Mouse (Mus musculus): Measurements from ENCODE around the gene Vmn1r17. TPM values are rescaled to one million over a fixed set of nuclear protein-coding genes. Genes with fewer than 3 reads are reported as not detected.
"Not testable (repeated sequence)": the region's sequence is repeated elsewhere in the genome, so short reads cannot be mapped to it uniquely, and the experiment has no call there.

Gene Vmn1r17
- not detected in 2 replicates for polyA plus RNA-seq (2014; fragmentation: Nextera tagmentation; extraction: Ambion mirVana)

DNA sequence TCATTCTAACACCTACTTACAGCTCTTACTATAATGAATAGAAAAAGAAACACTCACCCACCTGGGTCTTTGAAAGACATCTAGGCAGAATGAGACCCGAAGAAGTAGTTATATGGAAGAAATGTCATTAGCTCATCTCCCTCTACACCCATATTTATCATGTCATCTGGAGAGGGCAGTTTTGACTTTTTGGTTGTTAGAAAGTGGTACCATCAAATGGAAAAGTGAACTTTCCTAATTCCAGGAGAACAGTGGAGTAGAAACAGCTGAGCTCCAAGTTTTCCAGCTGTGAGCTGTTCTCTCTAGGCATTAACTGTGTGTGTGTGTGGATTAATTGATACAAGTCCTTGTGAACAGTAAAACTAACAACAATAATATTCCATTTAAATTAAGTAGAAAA is at the start of gene Vmn1r17:
TSS of gene Vmn1r17 (minus strand) at position 101 of the 400 bp plus-strand sequence.
- WGBS, result 94% methylated on average over 1 of the region's 1 CpGs
- Histone ChIP-seq H3K4me1 (ENCODE audit: control insufficient read depth, insufficient read depth, low read length) (no peaks in the 10 kb centered on the region), H3K4me2 (replicated peaks; ENCODE audit: low read depth, low read length) (no peak within 1 kb of the TSS), H3K36me3 (ENCODE audit: control insufficient read depth, insufficient read depth, low read length) (no peaks in the 10 kb centered on the region), H3K4me3 (ENCODE audit: low read length) (no peak within 1 kb of the TSS), H3K9ac (ENCODE audit: low read depth, low read length) (no peak within 1 kb of the TSS), H3K27me3 (ENCODE audit: control insufficient read depth, insufficient read depth, low read length) (no peaks in the 10 kb centered on the region), H3K9me3 (ENCODE audit: control insufficient read depth, low read length) (no peaks in the 10 kb centered on the region), H3K27ac (ENCODE audit: low read depth, low read length) (no peak within 1 kb of the TSS)
- ATAC-seq (ENCODE audit: low FRiP score, low TSS enrichment), result no peak

DNA sequence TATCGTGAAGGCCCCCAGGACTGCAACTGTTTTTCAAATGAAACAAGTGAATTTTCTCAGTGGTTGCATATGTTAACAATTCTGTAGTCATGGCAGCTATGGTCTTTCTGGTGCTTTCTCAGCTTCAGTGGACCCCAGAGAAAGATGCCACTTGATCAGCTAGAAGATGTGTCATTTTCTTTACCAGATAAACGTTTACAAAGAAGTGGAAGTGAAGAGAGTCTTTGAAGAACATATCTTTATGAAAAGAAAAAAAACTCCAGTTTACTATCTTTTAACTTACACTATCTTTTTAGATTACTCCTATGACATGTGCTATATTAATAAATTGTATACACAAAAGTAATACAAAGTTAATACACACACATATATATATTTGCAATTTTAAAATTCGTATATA is 40.0 kb upstream of the Vmn1r17 start, which contains the start of gene Vmn1r19:
TSS of gene Vmn1r19 (plus strand) at position 301 of the 400 bp plus-strand sequence.
- H3K27ac ChIP-seq (ENCODE audit: low read depth, low read length); ATAC-seq (ENCODE audit: low FRiP score, low TSS enrichment); H3K4me3 ChIP-seq (ENCODE audit: low read length); H3K27me3 ChIP-seq (ENCODE audit: control insufficient read depth, insufficient read depth, low read length); H3K9ac ChIP-seq (ENCODE audit: low read depth, low read length); H3K4me1 ChIP-seq (ENCODE audit: control insufficient read depth, insufficient read depth, low read length); H3K9me3 ChIP-seq (ENCODE audit: control insufficient read depth, low read length); H3K36me3 ChIP-seq (ENCODE audit: control insufficient read depth, insufficient read depth, low read length); H3K4me2 ChIP-seq (replicated peaks; ENCODE audit: low read depth, low read length): not testable (repeated sequence)
- 73% methylated on average over 3 of the region's 3 CpGs for WGBS

DNA sequence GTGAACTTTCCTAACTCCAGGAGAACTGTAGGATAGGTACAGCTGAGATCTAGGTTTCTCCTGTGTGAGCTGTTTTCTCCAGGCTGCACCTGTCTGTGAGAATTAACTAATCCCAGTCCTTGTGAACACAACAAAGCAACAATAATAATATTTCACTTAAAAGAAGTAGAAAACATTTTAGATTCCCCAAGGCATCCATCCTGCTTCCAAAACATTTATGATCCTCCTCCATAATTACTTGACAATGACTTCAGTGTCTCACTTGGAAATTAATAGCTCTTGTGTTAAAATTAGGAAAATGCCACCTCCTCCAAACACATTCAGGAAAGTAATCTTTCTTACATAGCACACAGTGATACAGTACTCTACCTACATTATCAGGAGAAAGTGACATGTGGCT is 32.2 kb upstream of the Vmn1r17 start, which contains the start of gene Vmn1r18:
TSS of gene Vmn1r18 (minus strand) at position 101 of the 400 bp plus-strand sequence.
- H3K4me2 ChIP-seq (replicated peaks; ENCODE audit: low read depth, low read length), result no peak within 1 kb of the TSS
- ATAC-seq (ENCODE audit: low FRiP score, low TSS enrichment), result no peak
- H3K4me3 ChIP-seq (ENCODE audit: low read length), result no peak within 1 kb of the TSS
- H3K9me3 ChIP-seq (ENCODE audit: control insufficient read depth, low read length), result no peaks in the 10 kb centered on the region
- no peaks in the 10 kb centered on the region for H3K27me3 ChIP-seq (ENCODE audit: control insufficient read depth, insufficient read depth, low read length)
- H3K4me1 ChIP-seq (ENCODE audit: control insufficient read depth, insufficient read depth, low read length), result no peaks in the 10 kb centered on the region
- H3K36me3 ChIP-seq (ENCODE audit: control insufficient read depth, insufficient read depth, low read length), result no peaks in the 10 kb centered on the region
- H3K9ac ChIP-seq (ENCODE audit: low read depth, low read length), result no peak within 1 kb of the TSS
- H3K27ac ChIP-seq (ENCODE audit: low read depth, low read length), result no peak within 1 kb of the TSS

DNA sequence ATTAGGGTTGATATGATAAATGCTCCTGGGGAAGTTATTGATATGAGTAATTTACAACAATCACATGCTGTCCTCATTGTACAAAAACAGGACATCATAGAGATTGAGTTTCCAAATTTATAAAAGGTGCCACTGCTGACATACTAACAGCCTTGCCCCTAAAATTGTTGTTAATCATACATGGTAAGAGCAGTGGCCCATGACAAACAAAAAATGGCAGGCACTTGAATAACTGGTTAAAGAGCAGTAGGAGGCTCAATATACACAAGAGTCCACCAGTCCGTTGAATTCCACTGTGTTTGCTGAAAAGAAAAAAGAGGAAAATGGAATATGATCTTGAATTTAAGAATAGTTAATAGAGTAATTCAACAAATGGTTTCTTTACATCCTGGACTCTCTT is 4.0 kb upstream of the Vmn1r17 start:
- WGBS, result 84% methylated on average over 1 of the region's 1 CpGs
- no peaks in the 10 kb centered on the region for H3K27me3 ChIP-seq (ENCODE audit: control insufficient read depth, insufficient read depth, low read length)
- H3K9me3 ChIP-seq (ENCODE audit: control insufficient read depth, low read length), result no peaks in the 10 kb centered on the region
- H3K4me3 ChIP-seq (ENCODE audit: low read length), result no peak overlapping the region
- no peaks in the 10 kb centered on the region for H3K36me3 ChIP-seq (ENCODE audit: control insufficient read depth, insufficient read depth, low read length)
- no peaks in the 10 kb centered on the region for H3K4me1 ChIP-seq (ENCODE audit: control insufficient read depth, insufficient read depth, low read length)
- H3K4me2 ChIP-seq (replicated peaks; ENCODE audit: low read depth, low read length), result no peak overlapping the region
- no peak for ATAC-seq (ENCODE audit: low FRiP score, low TSS enrichment)
- H3K9ac ChIP-seq (ENCODE audit: low read depth, low read length), result no peak overlapping the region
- H3K27ac ChIP-seq (ENCODE audit: low read depth, low read length), result no peak overlapping the region

DNA sequence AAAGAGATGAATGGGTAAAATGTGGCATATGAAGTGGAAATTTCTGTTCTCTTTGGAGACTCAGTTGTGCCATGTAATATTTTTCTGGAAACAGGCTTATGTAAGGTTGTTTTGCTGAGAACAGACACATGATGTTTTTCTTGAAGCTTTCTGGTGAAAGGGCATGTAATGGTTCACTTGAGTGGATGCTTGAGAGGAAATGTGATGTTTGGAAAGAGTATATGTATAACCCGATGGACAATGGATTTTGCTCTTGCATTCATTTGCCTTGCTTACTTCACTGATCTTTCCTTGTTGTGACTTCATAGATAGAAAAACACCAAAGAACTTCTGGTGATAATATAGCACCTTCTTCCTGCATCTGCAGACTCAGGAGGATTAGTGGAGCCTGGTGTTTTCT is 2.3 kb upstream of the Vmn1r17 start:
- not testable (repeated sequence) for H3K4me2 ChIP-seq (replicated peaks; ENCODE audit: low read depth, low read length); ATAC-seq (ENCODE audit: low FRiP score, low TSS enrichment); H3K4me1 ChIP-seq (ENCODE audit: control insufficient read depth, insufficient read depth, low read length); H3K27me3 ChIP-seq (ENCODE audit: control insufficient read depth, insufficient read depth, low read length); H3K9me3 ChIP-seq (ENCODE audit: control insufficient read depth, low read length); H3K9ac ChIP-seq (ENCODE audit: low read depth, low read length); H3K36me3 ChIP-seq (ENCODE audit: control insufficient read depth, insufficient read depth, low read length); H3K27ac ChIP-seq (ENCODE audit: low read depth, low read length); H3K4me3 ChIP-seq (ENCODE audit: low read length)
- 87% methylated on average over 1 of the region's 1 CpGs for WGBS

DNA sequence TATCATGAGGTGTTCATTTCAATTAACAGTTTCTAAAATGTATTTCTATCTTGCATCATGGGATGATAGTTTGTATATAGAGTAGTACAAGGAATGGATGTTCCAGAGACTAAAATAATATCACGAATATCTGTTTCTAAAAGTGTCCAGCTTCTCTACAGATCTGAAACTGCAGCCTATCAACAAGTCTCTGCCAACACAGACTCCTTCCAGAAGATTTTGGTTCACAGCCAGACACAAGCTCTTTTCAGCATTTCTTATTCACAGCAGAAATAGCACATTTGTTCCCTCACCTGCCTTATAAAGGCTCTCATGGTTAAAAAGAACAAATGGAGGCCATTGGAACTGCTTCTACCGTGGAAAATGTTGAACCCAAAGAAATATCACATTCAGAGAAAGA is 6.7 kb downstream of the Vmn1r17 start:
- no peak overlapping the region for H3K27ac ChIP-seq (ENCODE audit: low read depth, low read length)
- H3K4me2 ChIP-seq (replicated peaks; ENCODE audit: low read depth, low read length), result no peak overlapping the region
- no peak overlapping the region for H3K4me3 ChIP-seq (ENCODE audit: low read length)
- H3K9me3 ChIP-seq (ENCODE audit: control insufficient read depth, low read length), result no peaks in the 10 kb centered on the region
- H3K27me3 ChIP-seq (ENCODE audit: control insufficient read depth, insufficient read depth, low read length), result no peaks in the 10 kb centered on the region
- no peak overlapping the region for H3K9ac ChIP-seq (ENCODE audit: low read depth, low read length)
- ATAC-seq (ENCODE audit: low FRiP score, low TSS enrichment), result no peak
- no peaks in the 10 kb centered on the region for H3K36me3 ChIP-seq (ENCODE audit: control insufficient read depth, insufficient read depth, low read length)
- H3K4me1 ChIP-seq (ENCODE audit: control insufficient read depth, insufficient read depth, low read length), result no peaks in the 10 kb centered on the region
- 74% methylated on average over 2 of the region's 2 CpGs for WGBS

DNA sequence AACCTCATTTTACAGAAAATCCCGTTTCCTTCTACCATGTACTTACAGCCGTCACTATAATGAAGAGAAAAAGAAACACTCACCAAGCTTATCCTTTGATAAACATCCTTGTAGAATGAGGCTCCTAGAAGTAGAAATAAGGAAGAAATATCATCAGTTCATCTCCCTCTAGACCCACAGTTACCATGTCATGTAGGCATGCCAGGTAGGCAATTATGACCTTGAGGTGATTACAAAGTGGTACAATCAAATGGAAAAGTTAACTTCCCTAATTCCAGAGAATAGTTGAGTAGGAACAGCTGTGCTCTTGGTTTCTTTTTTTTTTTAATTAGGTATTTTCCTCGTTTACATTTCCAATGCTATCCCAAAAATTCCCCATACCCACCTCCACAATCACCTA is 34.1 kb downstream of the Vmn1r17 start, which contains the start of gene Vmn1r16:
TSS of gene Vmn1r16 (minus strand) at position 101 of the 400 bp plus-strand sequence.
- Histone ChIP-seq H3K9me3 (ENCODE audit: control insufficient read depth, low read length) (0 out of 2 replicates have a peak, but pooled peaks cover 3% of the 10 kb centered on the region), H3K27ac (ENCODE audit: low read depth, low read length) (no peak within 1 kb of the TSS), H3K4me1 (ENCODE audit: control insufficient read depth, insufficient read depth, low read length) (no peaks in the 10 kb centered on the region), H3K9ac (ENCODE audit: low read depth, low read length) (no peak within 1 kb of the TSS), H3K4me2 (replicated peaks; ENCODE audit: low read depth, low read length) (no peak within 1 kb of the TSS), H3K36me3 (ENCODE audit: control insufficient read depth, insufficient read depth, low read length) (no peaks in the 10 kb centered on the region), H3K27me3 (ENCODE audit: control insufficient read depth, insufficient read depth, low read length) (no peaks in the 10 kb centered on the region), H3K4me3 (ENCODE audit: low read length) (no peak within 1 kb of the TSS)
- no peak for ATAC-seq (ENCODE audit: low FRiP score, low TSS enrichment)
- 81% methylated on average over 3 of the region's 3 CpGs for WGBS

DNA sequence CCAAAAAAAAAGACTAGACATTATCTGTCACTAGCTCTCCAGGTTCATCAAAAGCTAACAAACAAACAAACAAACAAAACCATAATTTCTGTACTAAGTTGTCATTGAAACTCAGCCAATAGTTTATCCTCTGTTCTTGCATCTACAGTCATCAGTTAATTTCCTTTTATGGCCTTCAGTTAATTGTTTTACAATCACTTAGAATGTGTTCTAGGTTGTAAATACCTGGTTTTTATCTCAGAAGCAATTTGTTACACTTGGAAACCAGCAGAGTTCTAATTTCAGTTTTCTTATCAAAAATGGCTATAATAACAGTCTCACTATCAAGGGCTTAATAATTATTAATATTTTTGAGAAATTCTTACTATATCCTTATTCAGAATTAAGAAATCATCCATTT is 37.4 kb downstream of the Vmn1r17 start:
- Histone ChIP-seq H3K36me3 (ENCODE audit: control insufficient read depth, insufficient read depth, low read length) (no peaks in the 10 kb centered on the region), H3K4me3 (ENCODE audit: low read length) (no peak overlapping the region), H3K9ac (ENCODE audit: low read depth, low read length) (no peak overlapping the region), H3K27ac (ENCODE audit: low read depth, low read length) (no peak overlapping the region), H3K4me2 (replicated peaks; ENCODE audit: low read depth, low read length) (no peak overlapping the region), H3K4me1 (ENCODE audit: control insufficient read depth, insufficient read depth, low read length) (no peaks in the 10 kb centered on the region), H3K27me3 (ENCODE audit: control insufficient read depth, insufficient read depth, low read length) (no peaks in the 10 kb centered on the region), H3K9me3 (ENCODE audit: control insufficient read depth, low read length) (no peaks in the 10 kb centered on the region)
- ATAC-seq (ENCODE audit: low FRiP score, low TSS enrichment), result no peak

Measured in kidney, embryonic 14.5 days (tissue).